Mouse (Mus musculus) stomach, embryonic 15.5 days (tissue): ENCODE measurements at regions not wholly inside any gene's neighbourhood (a gene's known extent, or its start where the extent isn't known, plus 50 kb on each side); places are given as distances from the start of the nearest gene placed in this dataset.
A peak's percentile ranks its signal among the peaks of the same experiment; 100 is the strongest.

Experiments used
- ATAC-seq: fragments of 200-750 bp; cut with Nextera tagmentation; 2 replicates; pipeline ENCODE4 v1.8.0; 2017; ENCODE audit warnings: low read depth, moderate number of reproducible peaks, moderate TSS enrichment; ENCODE audit not compliant: insufficient read depth, low FRiP score
- H3K27ac ChIP-seq: fragments of 300-500 bp; sonication (generic); 2 replicates; pipeline ENCODE4 v1.5.1; 2015; ENCODE audit warnings: mild to moderate bottlenecking, inconsistent platforms
- H3K27me3 ChIP-seq: fragments of 300-500 bp; sonication (generic); replicated peaks from 2 replicates; pipeline ENCODE4 v1.6.1; 2015; ENCODE audit warnings: inconsistent platforms
- H3K36me3 ChIP-seq: fragments of 300-500 bp; sonication (generic); 2 replicates; pipeline ENCODE4 v1.6.1; 2015; ENCODE audit warnings: inconsistent platforms
- H3K4me1 ChIP-seq: fragments of 300-500 bp; sonication (generic); 2 replicates; pipeline ENCODE4 v1.6.1; 2015; ENCODE audit warnings: inconsistent platforms
- H3K4me2 ChIP-seq: fragments of 300-500 bp; sonication (generic); 2 replicates; pipeline ENCODE4 v1.6.1; 2015; ENCODE audit warnings: mild to moderate bottlenecking, inconsistent platforms
- H3K4me3 ChIP-seq: fragments of 300-500 bp; sonication (generic); replicated peaks from 2 replicates; pipeline ENCODE4 v1.5.1; 2015; ENCODE audit warnings: inconsistent platforms
- H3K9ac ChIP-seq: fragments of 300-500 bp; sonication (generic); 2 replicates; pipeline ENCODE4 v1.6.1; 2015; ENCODE audit warnings: inconsistent platforms
- H3K9me3 ChIP-seq: fragments of 300-500 bp; sonication (generic); 2 replicates; pipeline ENCODE4 v1.6.1; 2016; ENCODE audit warnings: inconsistent platforms
- WGBS: fragments of 180-500 bp; shearing (Covaris S2); methylation state at CpG from one replicate; pipeline ENCODE4 v1.1.7; 2015; 5-methylcytosine and 5-hydroxymethylcytosine counted together

DNA sequence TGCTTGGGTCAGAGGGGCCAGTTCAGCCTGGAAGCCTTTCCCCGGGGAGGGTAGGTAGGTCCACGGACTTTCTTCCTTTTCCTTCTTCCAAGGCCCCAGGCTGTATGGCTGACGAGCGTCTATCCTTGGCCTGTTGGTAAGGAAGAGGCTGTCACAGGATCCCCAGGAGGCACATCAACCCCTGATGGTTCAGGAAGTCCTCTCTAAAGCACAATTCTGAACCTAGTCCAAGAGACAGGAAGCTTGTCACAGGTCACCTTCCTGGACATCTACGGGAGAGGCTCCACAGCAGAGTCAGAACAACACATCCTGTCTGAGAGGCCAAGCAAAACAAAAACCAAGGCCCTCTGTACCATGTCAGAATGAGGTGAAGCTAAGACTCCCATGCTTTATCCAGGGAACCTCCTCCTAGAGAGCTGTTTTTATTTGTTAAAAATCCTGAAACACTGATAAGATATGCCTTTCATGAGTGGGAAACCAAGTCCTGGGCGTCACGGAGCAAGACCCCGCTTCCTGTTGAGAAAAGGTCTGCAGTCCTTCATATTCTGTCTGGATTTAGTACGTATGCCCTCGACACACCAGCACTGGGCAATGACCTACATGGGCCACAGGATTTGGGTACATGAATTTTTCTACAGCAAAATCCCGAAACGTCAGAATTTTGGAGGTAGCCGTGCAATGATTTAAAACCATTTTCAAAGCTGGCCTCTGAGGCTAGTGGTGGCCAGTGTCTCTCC lies 52.0 kb upstream of the Snrk start:
- no peak overlapping the region for H3K27ac ChIP-seq
- H3K4me3 ChIP-seq = no peak overlapping the region
- no peak overlapping the region for H3K4me2 ChIP-seq
- no peaks in the 10 kb centered on the region for H3K36me3 ChIP-seq
- ATAC-seq = peak; percentile 70; the same call in 1 of the 2 replicates
- no peaks in the 10 kb centered on the region for H3K9me3 ChIP-seq
- no peak overlapping the region for H3K9ac ChIP-seq
- no peaks in the 10 kb centered on the region for H3K27me3 ChIP-seq
- H3K4me1 ChIP-seq = 0 out of 2 replicates have a peak, but pooled peaks cover 3% of the 10 kb centered on the region
- WGBS = 74% methylated on average over 13 of the region's 13 CpGs

- H3K9ac ChIP-seq = no peak overlapping the region
- no peaks in the 10 kb centered on the region for H3K27me3 ChIP-seq
- no peak overlapping the region for H3K4me3 ChIP-seq
- ATAC-seq = no peak
- no peaks in the 10 kb centered on the region for H3K36me3 ChIP-seq
- no peaks in the 10 kb centered on the region for H3K4me1 ChIP-seq
- 72% methylated on average over 5 of the region's 5 CpGs for WGBS
- no peak overlapping the region for H3K27ac ChIP-seq
- no peak overlapping the region for H3K4me2 ChIP-seq
- no peaks in the 10 kb centered on the region for H3K9me3 ChIP-seq
Measured at GRCm38 (mm10) chr9:122055820-122056550, 59.1 kb upstream of the Pomgnt2 start.

- Histone ChIP-seq H3K4me3 (no peak overlapping the region), H3K27ac (0 out of 2 replicates have a peak overlapping the region, but pooled peaks have one; percentile 2), H3K27me3 (no peaks in the 10 kb centered on the region), H3K36me3 (no peaks in the 10 kb centered on the region), H3K9ac (no peak overlapping the region), H3K4me1 (no peaks in the 10 kb centered on the region), H3K9me3 (no peaks in the 10 kb centered on the region), H3K4me2 (no peak overlapping the region)
- ATAC-seq = no peak
- 66% methylated on average over 7 of the region's 7 CpGs for WGBS
Measured at GRCm38 (mm10) chr9:122051716-122052115, 54.8 kb upstream of the Pomgnt2 start.

DNA sequence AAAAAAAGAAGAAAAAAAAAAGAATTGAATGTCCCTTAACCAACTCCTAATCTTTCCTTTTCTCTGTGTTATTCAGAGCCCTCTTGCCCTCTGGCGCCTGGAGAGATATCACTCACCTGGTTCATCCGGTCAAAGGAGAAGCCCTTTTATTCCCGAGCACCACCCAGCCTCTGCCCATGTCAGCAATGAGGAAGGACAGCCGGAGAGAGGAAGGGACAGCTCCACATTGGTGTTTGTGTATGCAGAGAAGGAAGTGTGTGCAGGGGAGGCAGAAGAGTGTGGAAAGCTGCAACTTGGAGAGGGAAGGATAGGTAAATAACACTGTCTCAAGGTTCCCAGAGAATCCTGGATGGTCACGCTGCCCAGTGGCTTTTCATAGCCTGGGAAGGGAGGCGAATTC lies 54.2 kb upstream of the Pomgnt2 start:
- no peak for ATAC-seq

GRCm38 (mm10) chr9:122048999-122049398 lies 52.1 kb upstream of the Pomgnt2 start:
- Histone ChIP-seq H3K4me1 (no peaks in the 10 kb centered on the region), H3K4me3 (no peak overlapping the region), H3K36me3 (no peaks in the 10 kb centered on the region), H3K4me2 (no peak overlapping the region), H3K27ac (peak overlapping the region; percentile 55; the same call in 1 of the 2 replicates), H3K9ac (no peak overlapping the region), H3K9me3 (no peaks in the 10 kb centered on the region), H3K27me3 (no peaks in the 10 kb centered on the region)
- no peak for ATAC-seq
- WGBS = 48% methylated on average over 5 of the region's 5 CpGs

More for the DNA sequence above, 54.2 kb upstream of the Pomgnt2 start:
- Histone ChIP-seq H3K4me2 (no peak overlapping the region), H3K9me3 (no peaks in the 10 kb centered on the region), H3K9ac (no peak overlapping the region), H3K27me3 (no peaks in the 10 kb centered on the region), H3K36me3 (no peaks in the 10 kb centered on the region), H3K27ac (0 out of 2 replicates have a peak overlapping the region, but pooled peaks have one; percentile 2), H3K4me1 (no peaks in the 10 kb centered on the region), H3K4me3 (no peak overlapping the region)
- WGBS = 35% methylated on average over 6 of the region's 6 CpGs

DNA sequence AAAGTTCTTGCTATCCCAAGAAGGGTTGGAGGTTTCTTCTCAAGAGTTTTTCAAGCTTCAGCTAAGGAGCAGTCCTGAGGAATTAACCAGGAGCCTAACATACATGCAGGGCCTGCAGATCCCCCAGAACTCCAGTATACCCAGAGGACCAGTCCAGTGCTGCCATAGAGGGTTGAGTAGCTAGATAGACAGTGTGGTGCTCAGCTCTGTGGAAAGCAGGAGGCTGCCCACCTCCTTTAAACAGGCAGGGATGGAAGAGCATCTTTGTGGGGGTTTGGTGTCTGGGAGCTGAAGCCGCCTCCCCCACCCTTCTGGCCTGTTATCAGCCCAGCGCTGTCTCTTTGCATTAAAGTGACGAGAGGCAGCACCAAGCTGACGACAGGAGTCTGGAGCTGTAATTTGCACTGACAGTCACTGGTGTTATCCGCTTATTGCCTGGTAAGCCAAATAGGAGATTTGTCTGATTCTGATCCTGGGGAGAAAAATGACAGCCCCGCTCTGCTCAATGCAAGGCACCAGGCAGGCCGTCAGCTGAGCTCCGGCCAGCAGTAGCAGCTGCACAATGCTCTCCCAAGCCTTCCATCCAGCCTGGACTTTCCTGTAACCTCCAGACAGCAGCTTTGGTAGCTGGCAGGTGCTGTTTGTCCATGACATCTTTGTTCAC lies 51.2 kb upstream of the Pomgnt2 start:
- Histone ChIP-seq H3K27ac (peak overlapping the region; percentile 55; the same call in 1 of the 2 replicates), H3K9me3 (no peaks in the 10 kb centered on the region), H3K4me3 (no peak overlapping the region), H3K4me1 (no peaks in the 10 kb centered on the region), H3K9ac (no peak overlapping the region), H3K27me3 (no peaks in the 10 kb centered on the region), H3K4me2 (no peak overlapping the region), H3K36me3 (no peaks in the 10 kb centered on the region)
- ATAC-seq = peak; percentile 60; the same call in 1 of the 2 replicates
- WGBS = 41% methylated on average over 8 of the region's 8 CpGs
